Mouse (Mus musculus): ENCODE measurements around the gene Mcpt2. TPM values are rescaled to one million over a fixed set of nuclear protein-coding genes. Genes with fewer than 3 reads are reported as not detected.

The Mcpt2 gene
- total RNA-seq, 2 experiments from 2014 or later, result not detected

DNA sequence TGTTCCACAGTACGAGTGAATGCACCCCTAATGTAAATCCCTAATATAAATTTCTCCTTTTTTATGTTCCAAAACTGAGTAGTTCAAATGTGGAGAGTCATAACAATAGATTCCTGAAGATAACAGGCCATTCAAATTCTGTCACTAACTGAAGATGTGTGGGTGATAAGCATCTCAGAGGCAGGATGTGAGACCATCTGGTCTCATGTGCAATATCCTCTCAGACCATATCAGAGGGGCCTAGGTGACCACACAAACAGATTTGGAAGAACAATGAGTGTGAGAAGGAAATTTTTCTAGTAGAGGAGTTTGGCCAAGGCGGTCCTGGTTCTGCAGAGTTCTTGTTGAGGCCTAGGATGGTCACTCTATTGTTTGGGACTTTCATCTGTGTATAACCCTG is 51.5 kb downstream of the Mcpt2 start:
- Histone ChIP-seq H3K4me3 (no peak overlapping the region), H3K27ac (no peak overlapping the region)
- intact Hi-C loops (cut with DNase I), result no loop called here
- no peak for TF ChIP-seq CTCF (IDR thresholded peaks at IDR 0.05)
- no peak for DNase-seq

Small RNAs within 50 kb of the gene (microRNA-seq; reads per million reads assigned to microRNA genes)
- gene Mir6949, result not detected

Other genes starting within 250 kb of the Mcpt2 start
- 1 to 10 TPM; 3.4 to 3.8 TPM for gene Nfatc4, start 218.9 kb upstream of the Mcpt2 start, total RNA-seq (2021)
- gene Nynrin, start 188.0 kb upstream of the Mcpt2 start, total RNA-seq (2021), result 1 to 10 TPM; 1.6 to 2.0 TPM
- not detected for gene Cbln3, start 157.6 kb upstream of the Mcpt2 start, total RNA-seq (2021)
- gene Khnyn, start 157.1 kb upstream of the Mcpt2 start, total RNA-seq (2021), result 1 to 10 TPM; 6.4 to 8.1 TPM
- 100 to 1,000 TPM; 113 to 127 TPM for gene Sdr39u1, start 141.7 kb upstream of the Mcpt2 start, total RNA-seq (2021)
- gene Cma1, start 97.4 kb upstream of the Mcpt2 start, total RNA-seq (2021), result 1 to 10 TPM in 1 of 2 experiments, under 1 TPM in 1; 0.99 to 3.2 TPM
- under 1 TPM in 1 of 2 experiments, not detected in 1; 0.28 TPM for gene Cma2, start 91.1 kb upstream of the Mcpt2 start, total RNA-seq (2021)
- gene Mcpt1, start 24.1 kb upstream of the Mcpt2 start, total RNA-seq (2021), result not detected
- gene Mcpt9, start 11.5 kb upstream of the Mcpt2 start, total RNA-seq (2021), result not detected
- 1 to 10 TPM; 2.1 to 4.0 TPM for gene Mcpt4, start 20.3 kb downstream of the Mcpt2 start, total RNA-seq (2021)
- gene Mcpt8, start 43.2 kb downstream of the Mcpt2 start, total RNA-seq (2021), result not detected
- not detected for gene Ctsg, start 60.5 kb downstream of the Mcpt2 start, total RNA-seq (2021)
- not detected for gene Gzme, start 78.6 kb downstream of the Mcpt2 start, total RNA-seq (2021)
- not detected for gene Gzmd, start 90.6 kb downstream of the Mcpt2 start, total RNA-seq (2021)
- not detected for gene Gzmg, start 117.5 kb downstream of the Mcpt2 start, total RNA-seq (2021)
- gene Gzmn, start 132.6 kb downstream of the Mcpt2 start, total RNA-seq (2021), result not detected
- not detected for gene Gzmf, start 169.4 kb downstream of the Mcpt2 start, total RNA-seq (2021)
- not detected for gene Gzmc, start 192.6 kb downstream of the Mcpt2 start, total RNA-seq (2021)
- gene Gzmb, start 220.2 kb downstream of the Mcpt2 start, total RNA-seq (2021), result not detected